Mouse (Mus musculus) adrenal gland, adult (tissue): ENCODE results near the gene Cpeb1.

Experiments used
- DNase-seq, 2 experiments: peaks; one replicate each; pipeline ENCODE4 v3.0.0; 2022 to 2023; ENCODE audit warnings: low spot score in 1 of 2; ENCODE audit not compliant: inconsistent age in 2 of 2

The Cpeb1 gene

GRCm38 (mm10) chr7:81331851-81332250 is 123.4 kb downstream of the Cpeb1 start:
- DNase-seq: no peak

- DNase-seq: no peak
Measured at GRCm38 (mm10) chr7:81330767-81331166, 124.5 kb downstream of the Cpeb1 start.

DNA sequence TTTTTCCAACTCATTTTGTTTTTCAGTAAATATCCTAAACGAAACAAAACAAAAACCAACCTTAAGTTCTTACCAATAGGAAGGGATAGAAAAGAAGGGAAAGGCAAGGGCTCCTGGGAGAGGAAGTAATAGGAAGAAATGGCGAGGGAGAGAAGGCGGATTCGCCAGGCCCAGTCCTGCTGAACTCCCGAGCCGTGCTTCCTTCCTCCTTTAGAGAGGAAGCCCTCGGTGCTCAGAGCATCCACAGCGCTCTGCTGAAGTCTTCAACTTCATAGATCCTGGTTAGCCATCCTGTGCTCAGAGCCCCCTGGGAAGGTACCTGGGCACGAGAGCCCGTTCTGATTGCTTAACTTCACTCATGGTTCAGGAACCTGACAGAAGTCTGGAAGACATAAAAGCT is 127.6 kb downstream of the Cpeb1 start:
- no peak for DNase-seq

DNA sequence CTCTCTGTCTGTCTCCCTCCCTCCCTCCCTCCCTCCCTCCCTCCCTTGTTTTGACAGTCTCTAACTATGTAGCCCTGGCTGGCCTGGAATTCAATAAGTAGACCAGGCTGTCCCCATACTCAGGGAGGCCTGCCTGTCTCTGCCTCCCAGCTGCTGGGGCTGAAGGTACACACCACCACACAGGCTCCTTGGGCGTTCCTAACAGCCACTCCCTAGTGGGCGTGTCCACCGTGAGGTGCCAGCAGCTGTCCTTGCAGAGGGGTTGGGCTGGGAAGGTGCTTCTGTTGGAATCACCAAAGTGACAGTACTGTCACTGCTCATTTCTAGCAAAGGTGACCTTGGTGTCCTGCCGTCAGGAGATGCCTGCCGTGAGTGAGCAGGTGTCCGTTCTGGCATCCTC is 128.4 kb downstream of the Cpeb1 start:
- DNase-seq: no peak

DNA sequence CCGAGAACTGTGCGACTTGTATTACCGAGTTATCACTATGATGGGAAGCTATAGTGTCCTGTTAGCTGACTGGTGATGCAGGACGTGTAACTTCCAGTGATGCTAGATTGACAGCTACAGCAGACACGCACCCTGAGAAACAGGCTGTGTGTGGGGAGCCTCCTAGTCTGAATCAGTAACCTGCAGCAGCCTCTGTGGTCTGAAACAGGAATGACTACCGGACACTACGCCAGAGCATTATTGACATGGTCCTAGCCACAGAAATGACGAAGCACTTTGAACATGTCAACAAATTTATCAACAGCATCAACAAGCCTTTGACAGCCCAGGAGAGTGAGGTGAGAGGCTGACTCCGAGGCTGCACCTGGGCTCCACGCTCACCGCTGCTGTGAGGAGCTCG is 129.2 kb downstream of the Cpeb1 start:
- DNase-seq: no peak

DNA sequence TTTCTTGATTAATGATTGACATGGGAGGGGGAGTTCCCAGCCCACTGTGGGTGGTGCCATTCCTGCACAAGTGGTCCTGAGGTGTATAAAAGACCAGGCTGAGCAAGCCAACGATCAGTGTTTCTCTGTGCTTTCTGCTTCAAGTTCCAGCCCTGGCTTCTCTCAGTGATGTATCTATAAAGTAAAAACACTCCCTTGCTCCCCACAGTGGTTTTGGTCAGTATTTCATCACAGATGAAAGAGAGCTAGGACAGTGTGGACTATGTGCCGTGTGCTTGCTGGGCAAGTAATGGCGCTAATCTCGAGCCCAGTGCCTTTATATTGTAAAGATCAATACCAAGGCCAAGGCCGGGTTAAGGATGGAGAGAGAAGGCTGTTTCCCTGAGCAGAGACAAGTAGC is 133.5 kb downstream of the Cpeb1 start:
- no peak for DNase-seq

GRCm38 (mm10) chr7:81319749-81320148 is 135.5 kb downstream of the Cpeb1 start:
- DNase-seq: no peak

DNA sequence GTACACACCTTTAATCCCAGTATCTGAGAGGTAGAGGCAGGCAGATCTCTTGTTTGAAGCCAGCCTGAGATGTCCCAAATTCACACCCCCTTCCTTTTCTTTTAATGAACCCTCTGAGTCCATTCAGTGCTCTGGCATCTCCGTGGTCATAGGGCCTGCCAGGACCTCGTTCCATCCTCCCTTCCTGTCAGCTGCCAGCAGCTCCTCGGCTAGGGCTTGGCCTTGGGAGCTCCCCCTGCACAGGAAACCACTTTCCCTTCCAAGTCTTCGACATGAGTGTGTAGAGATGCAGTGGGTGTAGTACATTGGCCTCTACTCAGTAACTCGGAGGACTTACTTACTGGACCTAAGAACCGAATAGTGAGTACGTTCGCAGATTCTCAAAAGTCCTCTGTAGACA is 139.7 kb downstream of the Cpeb1 start:
- peak in 1 of 2 experiments; percentile 54 for DNase-seq

DNA sequence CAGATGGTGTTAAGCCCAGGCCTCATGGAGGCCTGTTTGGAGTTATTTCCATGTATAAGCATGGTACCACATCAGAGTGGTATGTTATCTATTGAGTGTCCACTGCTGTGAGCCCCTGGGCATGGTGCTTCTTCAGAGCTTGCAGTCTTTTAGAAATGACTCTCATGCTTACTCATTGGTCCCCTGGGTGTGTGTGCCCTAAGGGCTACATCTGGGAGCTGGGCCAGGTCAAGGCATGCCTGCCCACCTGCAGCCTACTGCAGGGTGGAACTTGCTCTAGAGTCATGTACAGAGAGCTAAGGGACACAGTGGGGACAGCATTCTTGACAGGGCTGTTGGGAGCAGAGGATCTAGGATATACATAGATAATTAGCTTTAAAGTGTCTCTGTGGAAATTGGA is 143.7 kb downstream of the Cpeb1 start:
- DNase-seq: no peak

GRCm38 (mm10) chr7:81311130-81311529 is 144.1 kb downstream of the Cpeb1 start:
- no peak for DNase-seq

- no peak for DNase-seq
Measured at GRCm38 (mm10) chr7:81309247-81309646, 146.0 kb downstream of the Cpeb1 start.

DNA sequence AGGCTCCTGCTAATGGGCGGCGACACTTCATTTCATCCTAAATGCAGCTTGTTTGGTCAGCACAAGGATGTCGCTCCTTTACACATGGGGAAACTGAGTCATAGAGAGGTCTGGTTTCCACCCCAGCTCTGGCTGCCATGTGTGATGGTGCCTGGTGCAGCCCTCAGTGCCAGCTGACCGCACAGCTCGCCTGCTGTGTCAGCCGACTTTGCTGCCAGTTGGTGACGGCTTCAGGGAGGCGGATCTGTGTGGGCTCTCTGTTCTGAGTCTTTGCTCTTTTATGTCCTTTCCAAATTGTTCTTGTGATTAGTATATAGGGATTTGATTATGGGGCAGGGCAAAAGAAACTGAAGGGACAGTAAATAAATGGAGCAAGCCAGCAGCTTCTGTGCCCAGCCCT is 147.5 kb downstream of the Cpeb1 start:
- no peak for DNase-seq

GRCm38 (mm10) chr7:81304675-81305074 is 150.6 kb downstream of the Cpeb1 start:
- no peak for DNase-seq

- peak in 1 of 2 experiments; percentile 39 for DNase-seq
Measured at GRCm38 (mm10) chr7:81304100-81304499, 151.2 kb downstream of the Cpeb1 start.

GRCm38 (mm10) chr7:81303682-81304081 is 151.6 kb downstream of the Cpeb1 start:
- peak; percentile 20 to 74 for DNase-seq

- no peak for DNase-seq
Measured at GRCm38 (mm10) chr7:81301323-81301722, 153.9 kb downstream of the Cpeb1 start.

DNA sequence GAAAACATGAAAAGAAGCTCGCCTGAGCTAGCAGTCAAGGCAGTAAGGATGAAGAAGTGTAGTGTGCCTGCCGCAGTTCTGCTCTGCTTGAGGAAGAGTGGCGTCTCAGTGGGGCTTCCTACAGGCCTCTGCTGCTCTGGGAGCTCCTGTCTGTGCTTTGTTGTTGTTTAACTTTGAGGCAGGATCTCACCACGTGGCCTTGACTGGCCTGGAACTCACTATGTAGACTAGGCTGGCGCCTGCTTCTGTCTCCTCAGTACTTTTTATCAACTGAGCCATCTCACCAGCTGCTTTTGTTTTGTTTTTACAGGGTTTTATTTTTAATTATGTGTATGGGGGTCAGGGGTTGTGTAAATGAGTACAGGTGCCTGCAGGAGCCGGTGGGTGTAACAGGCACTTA is 157.1 kb downstream of the Cpeb1 start:
- no peak for DNase-seq
